Comparison of ENCODE assay signal across 8 mouse cellular contexts in genomic region chr4:141545743-141546333, GRCm38 (mm10). TPM values are rescaled to one million over a fixed set of nuclear protein-coding genes. Genes with fewer than 3 reads are reported as not detected.
DNase-seq lines count a peak whose midpoint lies in the region; ATAC-seq and TF ChIP-seq lines count a peak whose summit lies in the region.

No protein-coding gene starts in this region.

- intact Hi-C loops in heart, postnatal 25 days (cut with DNase I): loop anchor here (1.0 kb wide), 1 partner anchor 8 kb away; the partner anchor contains the start of gene Spen

- no peak for TF ChIP-seq EP300 in ES-Bruce4 (IDR thresholded peaks at IDR 0.05; ENCODE audit: insufficient read depth, low read depth, low read length)

- peak; percentile 85 for ATAC-seq in cerebellum, adult (ENCODE audit: insufficient number of reproducible peaks, low FRiP score, low TSS enrichment)
- ATAC-seq in forebrain, embryonic 14.5 days: peak; percentile 55
- peak; percentile 93 for ATAC-seq in neutrophil, adult 5-6 weeks (ENCODE audit: extremely low read depth, insufficient number of reproducible peaks, low FRiP score, poor library complexity, severe bottlenecking)

- no peaks in the 10 kb centered on the region for H3K27me3 ChIP-seq in ES-Bruce4 (ENCODE audit: control insufficient read depth, insufficient read depth, low read length, poor library complexity, severe bottlenecking)
- no peaks in the 10 kb centered on the region for H3K27me3 ChIP-seq in forebrain, embryonic 14.5 days (replicated peaks; ENCODE audit: control insufficient read depth, insufficient read depth, low read length)

- H3K9me3 ChIP-seq in ES-Bruce4 (replicated peaks; ENCODE audit: control insufficient read depth, insufficient read depth, low read length, poor library complexity, severe bottlenecking): no peaks in the 10 kb centered on the region
- H3K9me3 ChIP-seq in forebrain, embryonic 14.5 days (replicated peaks; ENCODE audit: control insufficient read depth, low read length): no peaks in the 10 kb centered on the region

- peak overlapping the region; percentile 73 for H3K27ac ChIP-seq in ES-Bruce4 (ENCODE audit: insufficient read depth, low read length)
- peak overlapping the region; percentile 100 for H3K27ac ChIP-seq in forebrain, embryonic 14.5 days (ENCODE audit: low read depth, low read length)

- no peak for TF ChIP-seq CTCF in ES-Bruce4 (IDR thresholded peaks at IDR 0.05; ENCODE audit: low read depth, low read length)
- TF ChIP-seq CTCF in lung, adult 2 months (IDR thresholded peaks at IDR 0.05; ENCODE audit: insufficient read depth, low read length): no peak

- peak overlapping the region; percentile 95 for H3K4me3 ChIP-seq in ES-Bruce4 (ENCODE audit: low read depth, low read length)
- H3K4me3 ChIP-seq in forebrain, embryonic 14.5 days (ENCODE audit: low read depth, low read length): peak overlapping the region; percentile 70
- peak overlapping the region; percentile 73 for H3K4me3 ChIP-seq in lung, adult 2 months (replicated peaks; ENCODE audit: extremely low read depth, low read depth, low read length)

- TF ChIP-seq POLR2A in ES-Bruce4 (IDR thresholded peaks at IDR 0.05; ENCODE audit: insufficient read depth, low read length): no peak
- TF ChIP-seq POLR2A in lung, adult 2 months (IDR thresholded peaks at IDR 0.05; ENCODE audit: borderline replicate concordance, extremely low read depth, low read depth, low read length): peak; percentile 91

- H3K9ac ChIP-seq in ES-Bruce4 (ENCODE audit: low read depth, poor library complexity, severe bottlenecking): peak overlapping the region; percentile 84
- peak overlapping the region; percentile 97 for H3K9ac ChIP-seq in forebrain, embryonic 14.5 days (ENCODE audit: low read length)

- peak overlapping the region; percentile 99 for H3K4me2 ChIP-seq in forebrain, embryonic 14.5 days (ENCODE audit: low read length)

- H3K4me1 ChIP-seq in ES-Bruce4 (ENCODE audit: control insufficient read depth, insufficient read depth, low read length): no peaks in the 10 kb centered on the region
- peaks cover 7% of the 10 kb centered on the region for H3K4me1 ChIP-seq in forebrain, embryonic 14.5 days (ENCODE audit: control insufficient read depth, insufficient read depth, low read length)
- H3K4me1 ChIP-seq in lung, adult 2 months (ENCODE audit: control insufficient read depth, insufficient read depth, low read length): no peaks in the 10 kb centered on the region

- DNase-seq in forebrain, embryonic 14.5 days (ENCODE audit: low spot score): peak; percentile 99
- peak; percentile 99 for DNase-seq in heart, postnatal 25 days (ENCODE audit: low spot score)
- DNase-seq in layer of hippocampus, adult 18-20 months (ENCODE audit: low spot score in 2 of 2): peak; percentile 99 to 100
- DNase-seq in lung, adult 2 months: peak; percentile 95
- peak; percentile 99 for DNase-seq in thymus, adult 18-20 months

- under 1% methylated on average over 53 of the region's 56 CpGs for WGBS in forebrain, embryonic 14.5 days
- WGBS in lung, adult 2 months: under 1% methylated on average over 55 of the region's 56 CpGs

- no peaks in the 10 kb centered on the region for H3K36me3 ChIP-seq in ES-Bruce4 (ENCODE audit: control insufficient read depth, insufficient read depth, low read length, poor library complexity, severe bottlenecking)
- H3K36me3 ChIP-seq in forebrain, embryonic 14.5 days (ENCODE audit: control insufficient read depth, insufficient read depth, low read length): no peaks in the 10 kb centered on the region

RNA-seq across cellular contexts. Expression of gene Spen, which starts 7.4 kb away (rescaled TPM):
- polyA plus RNA-seq in ES-Bruce4 (2011; ENCODE audit: insufficient read depth, insufficient read length, low read depth, missing spikeins): 39.6 and 46.9 TPM in 2 replicates
- 10.7 and 14.0 TPM in 2 replicates for polyA plus RNA-seq in forebrain, embryonic 14.5 days (2014; fragmentation: Nextera tagmentation; extraction: Ambion mirVana)
- total RNA-seq in heart, postnatal 25 days (2021): 10 to 100 TPM; 27.3 to 29.7 TPM
- total RNA-seq in layer of hippocampus, adult 18-20 months (2021): 10 to 100 TPM; 60.3 to 66.7 TPM
- polyA plus RNA-seq in lung, adult 2 months (2012; rRNA removed): 27.1 and 30.4 TPM in 2 replicates
- total RNA-seq in neutrophil, adult 5-6 weeks (2017): 40.5 and 54.9 TPM in 2 replicates

Comparison
In these comparisons a context has a peak if more than half of its experiments do, and no peak if none do; other contexts are left out.
1. Peak in every context shown above with its lines: DNase-seq, ATAC-seq, H3K4me3 ChIP-seq and H3K27ac ChIP-seq.